In genomic region chr4:13408196-13408640, GRCm38 (mm10) we compare ENCODE assay signal across 13 mouse cellular contexts.
DNase-seq lines count a peak whose midpoint lies in the region; ATAC-seq lines count a peak whose summit lies in the region.
"Had no signal": no experiment of that assay in that cellular context is flagged by ENCODE, and none has a peak within 500 bp of the region (broad histone marks: within the 10 kb centered on the region; RNA-seq: fewer than 3 reads in every experiment).

No protein-coding gene starts in this region.

- no peaks in the 10 kb centered on the region for H3K36me3 ChIP-seq in forebrain, embryonic 14.5 days (ENCODE audit: control insufficient read depth, insufficient read depth, low read length)
- H3K36me3 ChIP-seq in neural tube, embryonic 14.5 days (ENCODE audit: control insufficient read depth, insufficient read depth, low read length), result no peaks in the 10 kb centered on the region
- H3K36me3 ChIP-seq in heart, embryonic 10.5 days, result no peaks in the 10 kb centered on the region
- H3K36me3 ChIP-seq: lung, embryonic 15.5 days had no signal

- H3K9me3 ChIP-seq in forebrain, embryonic 14.5 days (replicated peaks; ENCODE audit: control insufficient read depth, low read length), result no peaks in the 10 kb centered on the region
- no peaks in the 10 kb centered on the region for H3K9me3 ChIP-seq in neural tube, embryonic 14.5 days (ENCODE audit: control insufficient read depth, low read length)
- H3K9me3 ChIP-seq in heart, embryonic 10.5 days, result no peaks in the 10 kb centered on the region
- H3K9me3 ChIP-seq: lung, embryonic 15.5 days had no signal

- peak; percentile 11 to 14 for DNase-seq in layer of hippocampus, adult 8-10 months (ENCODE audit: low spot score in 2 of 2)
- no peak for DNase-seq in layer of hippocampus, postnatal 10 days (ENCODE audit: low spot score in 2 of 2)
- peak; percentile 90 for DNase-seq in forebrain, embryonic 14.5 days (ENCODE audit: low spot score)
- peak; percentile 16 to 17 for DNase-seq in layer of hippocampus, postnatal 36 days
- no peak for DNase-seq in frontal cortex, postnatal 25 days (ENCODE audit: low spot score in 2 of 2)
- DNase-seq in thymus, postnatal 14 days, result no peak
- DNase-seq in heart, embryonic 10.5 days (ENCODE audit: low spot score), result no peak
- DNase-seq: kidney, adult 9 months; right cerebral cortex, adult 18-20 months had no signal

- 0 out of 2 replicates have a peak overlapping the region, but pooled peaks have one; percentile 6 for H3K27ac ChIP-seq in forebrain, embryonic 14.5 days (ENCODE audit: low read depth, low read length)
- peak overlapping the region; percentile 78 for H3K27ac ChIP-seq in neural tube, embryonic 14.5 days (ENCODE audit: low read depth, low read length)
- H3K27ac ChIP-seq in heart, embryonic 10.5 days, result no peak overlapping the region
- H3K27ac ChIP-seq: lung, embryonic 15.5 days; stomach, postnatal 0 days had no signal

- WGBS in forebrain, embryonic 14.5 days, result 37% methylated on average over 9 of the region's 9 CpGs
- WGBS in neural tube, embryonic 14.5 days, result 23% methylated on average over 9 of the region's 9 CpGs
- 51% methylated on average over 9 of the region's 9 CpGs for WGBS in heart, embryonic 10.5 days

- H3K27me3 ChIP-seq in forebrain, embryonic 14.5 days (replicated peaks; ENCODE audit: control insufficient read depth, insufficient read depth, low read length), result no peaks in the 10 kb centered on the region
- no peaks in the 10 kb centered on the region for H3K27me3 ChIP-seq in neural tube, embryonic 14.5 days (ENCODE audit: control insufficient read depth, insufficient read depth, low read length)
- H3K27me3 ChIP-seq in heart, embryonic 10.5 days (ENCODE audit: insufficient read depth, poor library complexity, severe bottlenecking), result no peaks in the 10 kb centered on the region
- H3K27me3 ChIP-seq: CH12.LX; lung, embryonic 15.5 days had no signal

- no peak overlapping the region for H3K4me3 ChIP-seq in forebrain, embryonic 14.5 days (ENCODE audit: low read depth, low read length)
- H3K4me3 ChIP-seq in neural tube, embryonic 14.5 days (ENCODE audit: low read depth, low read length), result no peak overlapping the region
- no peak overlapping the region for H3K4me3 ChIP-seq in heart, embryonic 10.5 days
- H3K4me3 ChIP-seq: lung, embryonic 15.5 days had no signal

- H3K4me2 ChIP-seq in forebrain, embryonic 14.5 days (ENCODE audit: low read length), result peak overlapping the region; percentile 18
- peak overlapping the region; percentile 26; the same call in 1 of the 2 replicates for H3K4me2 ChIP-seq in neural tube, embryonic 14.5 days (ENCODE audit: low read depth, low read length)
- H3K4me2 ChIP-seq: lung, embryonic 15.5 days had no signal

- peak; percentile 84 for ATAC-seq in forebrain, embryonic 14.5 days
- ATAC-seq in neural tube, embryonic 14.5 days (ENCODE audit: low read depth), result no peak

- peaks cover 20% of the 10 kb centered on the region; the same call in 1 of the 2 replicates for H3K4me1 ChIP-seq in forebrain, embryonic 14.5 days (ENCODE audit: control insufficient read depth, insufficient read depth, low read length)
- H3K4me1 ChIP-seq in neural tube, embryonic 14.5 days (ENCODE audit: control insufficient read depth, insufficient read depth, low read length), result peaks cover 12% of the 10 kb centered on the region; the same call in 1 of the 2 replicates
- no peaks in the 10 kb centered on the region for H3K4me1 ChIP-seq in heart, embryonic 10.5 days
- H3K4me1 ChIP-seq: lung, embryonic 15.5 days had no signal

- H3K9ac ChIP-seq in forebrain, embryonic 14.5 days (ENCODE audit: low read length), result no peak overlapping the region
- H3K9ac ChIP-seq in neural tube, embryonic 14.5 days (replicated peaks; ENCODE audit: low read depth, low read length), result no peak overlapping the region
- H3K9ac ChIP-seq: lung, embryonic 15.5 days had no signal

Comparison
In these comparisons a context has a peak if more than half of its experiments do, and no peak if none do; other contexts are left out.
1. DNase-seq: peak in layer of hippocampus, adult 8-10 months (2 of 2), forebrain, embryonic 14.5 days (single experiment) and layer of hippocampus, postnatal 36 days (2 of 2); none in layer of hippocampus, postnatal 10 days (0 of 2), frontal cortex, postnatal 25 days (0 of 2), thymus, postnatal 14 days (single experiment) and heart, embryonic 10.5 days (single experiment).